Mouse (Mus musculus): ENCODE measurements around the gene Ppfia3. TPM values are rescaled to one million over a fixed set of nuclear protein-coding genes. Genes with fewer than 3 reads are reported as not detected.

Gene Ppfia3
- total and polyA plus RNA-seq, 2 experiments from 2014 or later = 31.6 to 104 TPM

DNA sequence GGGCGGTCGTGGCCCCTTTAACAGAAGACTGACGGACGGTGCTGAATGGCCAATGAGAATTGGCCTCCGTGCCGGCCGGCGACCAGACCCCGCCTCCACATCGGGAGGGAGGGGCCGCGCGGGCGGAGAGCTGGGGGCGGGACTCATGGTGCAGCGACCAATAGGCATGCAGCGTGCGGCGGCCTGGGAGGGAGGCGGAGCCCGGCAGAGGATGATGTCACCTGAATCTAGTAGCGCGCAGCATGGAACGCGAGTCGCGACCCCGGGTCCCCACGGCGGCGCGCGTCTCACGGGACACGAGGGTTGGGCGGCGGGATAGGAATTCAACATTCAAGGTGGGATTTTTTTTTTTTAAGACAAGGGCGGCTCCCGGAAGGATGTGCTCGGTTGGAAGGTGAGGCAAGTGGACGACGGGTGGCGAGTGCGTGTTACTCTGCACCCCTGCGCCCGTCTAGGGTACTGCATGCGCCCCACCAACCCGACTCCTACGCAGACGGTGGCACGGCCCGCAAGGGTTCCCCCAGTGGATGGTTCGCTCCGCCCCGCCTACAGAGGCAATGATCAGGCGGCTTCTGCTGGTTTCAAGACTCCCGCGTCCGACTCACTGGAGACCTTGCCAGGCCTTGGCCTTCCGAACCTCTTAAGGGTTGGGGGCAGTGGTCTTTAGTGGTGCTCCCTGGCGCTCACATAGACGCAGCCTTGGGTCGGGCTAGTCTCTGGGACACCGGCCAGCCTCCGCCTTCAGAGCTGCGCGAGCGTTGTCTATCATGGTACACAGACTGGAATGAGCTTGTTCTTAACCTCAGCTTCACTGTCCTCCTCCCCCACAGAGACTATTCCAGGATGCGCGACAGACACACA lies 431 bp upstream of the Ppfia3 start:
- H3K9ac ChIP-seq (replicated peaks; ENCODE audit: low read length, poor library complexity, severe bottlenecking) = peak overlapping the region; percentile 95
- ATAC-seq (ENCODE audit: low FRiP score) = peak; percentile 92
- WGBS = under 1% methylated on average over 68 of the region's 70 CpGs
- peak overlapping the region; percentile 86 for H3K4me3 ChIP-seq (ENCODE audit: low read depth, low read length)
- no peaks in the 10 kb centered on the region for H3K27me3 ChIP-seq (ENCODE audit: insufficient read depth, low read length)
- peak overlapping the region; percentile 90 for H3K27ac ChIP-seq (ENCODE audit: low read depth, low read length)
- no peaks in the 10 kb centered on the region for H3K9me3 ChIP-seq (ENCODE audit: low read length)
- no peaks in the 10 kb centered on the region; the same call in 1 of the 2 replicates for H3K36me3 ChIP-seq (ENCODE audit: insufficient read depth, low read length)
- H3K4me1 ChIP-seq (ENCODE audit: insufficient read depth, low read length) = peaks cover 31% of the 10 kb centered on the region; the same call in 1 of the 2 replicates
- peak; percentile 83 for TF ChIP-seq CTCF (IDR thresholded peaks at IDR 0.05)
- DNase-seq (ENCODE audit: low spot score) = peak; percentile 97
- H3K4me2 ChIP-seq (ENCODE audit: low read depth, low read length, poor library complexity, severe bottlenecking) = peak overlapping the region; percentile 80

DNA sequence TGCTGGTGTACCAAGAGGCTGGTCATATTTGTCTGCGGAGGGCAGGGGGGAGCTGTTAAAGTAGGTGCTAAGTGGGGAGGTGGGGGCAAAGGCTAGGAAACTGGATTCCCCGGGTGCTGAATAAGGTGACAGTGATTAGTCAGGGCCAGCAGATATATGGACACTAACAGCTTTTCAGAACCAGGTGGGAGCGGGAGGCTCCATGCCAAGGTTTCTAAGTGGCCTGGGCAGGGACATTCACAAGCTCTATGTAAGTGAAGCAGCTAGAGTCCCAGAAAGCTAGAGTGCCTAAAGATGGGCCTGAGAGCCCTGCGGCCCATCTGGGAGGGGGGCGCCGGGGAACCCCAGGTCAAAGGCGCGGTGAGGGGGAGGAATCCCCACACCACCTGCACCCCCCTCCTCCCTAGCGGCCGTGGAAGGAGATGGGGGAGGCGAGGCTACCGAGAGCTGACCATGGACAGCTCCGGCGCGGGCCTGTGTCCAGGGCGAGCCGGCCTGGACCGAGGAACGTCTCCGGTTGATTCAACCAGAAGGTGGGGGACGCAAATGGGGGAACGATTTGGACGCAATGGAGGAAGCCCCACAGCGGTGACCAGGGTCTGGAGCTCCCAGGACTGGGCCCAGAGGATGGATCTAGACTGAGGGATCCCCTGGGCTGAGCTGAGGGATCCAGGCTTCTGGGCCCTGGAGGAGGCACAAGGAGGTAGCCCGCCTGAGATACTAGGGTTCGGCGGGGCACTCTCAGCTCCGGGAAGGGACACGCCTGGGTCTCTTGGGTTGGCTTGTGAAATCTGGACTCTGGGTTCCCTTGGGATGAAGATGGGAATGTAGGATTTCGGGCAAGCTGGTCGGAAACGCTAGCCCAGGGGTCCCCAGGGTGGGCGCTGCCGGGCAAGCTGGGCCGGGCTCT lies 822 bp downstream of the Ppfia3 start:
- Histone ChIP-seq H3K27me3 (ENCODE audit: insufficient read depth, low read length) (no peaks in the 10 kb centered on the region), H3K4me3 (ENCODE audit: low read depth, low read length) (peak overlapping the region; percentile 86), H3K4me1 (ENCODE audit: insufficient read depth, low read length) (peaks cover 36% of the 10 kb centered on the region; the same call in 1 of the 2 replicates), H3K4me2 (ENCODE audit: low read depth, low read length, poor library complexity, severe bottlenecking) (peak overlapping the region; percentile 80), H3K36me3 (ENCODE audit: insufficient read depth, low read length) (no peaks in the 10 kb centered on the region), H3K27ac (ENCODE audit: low read depth, low read length) (peak overlapping the region; percentile 77), H3K9me3 (ENCODE audit: low read length) (no peaks in the 10 kb centered on the region), H3K9ac (replicated peaks; ENCODE audit: low read length, poor library complexity, severe bottlenecking) (peak overlapping the region; percentile 95)
- DNase-seq (ENCODE audit: low spot score) (peak; percentile 23), ATAC-seq (ENCODE audit: low FRiP score) (no peak)
- TF ChIP-seq CTCF (IDR thresholded peaks at IDR 0.05) = no peak
- 4% methylated on average over 34 of the region's 35 CpGs for WGBS

DNA sequence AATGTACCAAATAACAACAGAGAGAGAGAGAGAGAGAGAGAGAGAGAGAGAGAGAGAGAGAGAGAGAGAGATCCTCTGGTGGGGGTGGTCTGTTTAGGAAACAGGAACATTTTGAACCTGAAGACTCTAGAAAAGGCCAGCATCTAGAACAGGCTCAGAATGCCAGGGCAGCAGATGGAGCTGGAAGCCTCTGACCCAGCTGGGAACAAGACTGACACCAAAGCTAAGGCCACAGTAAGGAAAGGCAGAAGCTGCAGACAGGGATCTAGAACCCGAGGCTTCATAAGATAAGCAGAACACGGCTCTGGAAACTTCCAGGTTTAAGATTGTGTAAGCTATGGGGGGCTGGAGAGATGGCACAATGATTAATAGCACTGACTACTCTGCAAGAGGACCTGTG lies 2.8 kb downstream of the Ppfia3 start:
- H3K9ac ChIP-seq (replicated peaks; ENCODE audit: low read length, poor library complexity, severe bottlenecking) = no peak overlapping the region
- H3K27me3 ChIP-seq (ENCODE audit: insufficient read depth, low read length) = no peaks in the 10 kb centered on the region
- no peaks in the 10 kb centered on the region for H3K9me3 ChIP-seq (ENCODE audit: low read length)
- no peak overlapping the region for H3K27ac ChIP-seq (ENCODE audit: low read depth, low read length)
- TF ChIP-seq CTCF (IDR thresholded peaks at IDR 0.05) = no peak
- H3K36me3 ChIP-seq (ENCODE audit: insufficient read depth, low read length) = no peaks in the 10 kb centered on the region
- no peak overlapping the region for H3K4me2 ChIP-seq (ENCODE audit: low read depth, low read length, poor library complexity, severe bottlenecking)
- no peak overlapping the region for H3K4me3 ChIP-seq (ENCODE audit: low read depth, low read length)
- ATAC-seq (ENCODE audit: low FRiP score) (no peak), DNase-seq (ENCODE audit: low spot score) (no peak)
- WGBS = 97% methylated on average over 2 of the region's 2 CpGs
- H3K4me1 ChIP-seq (ENCODE audit: insufficient read depth, low read length) = peaks cover 30% of the 10 kb centered on the region; the same call in 1 of the 2 replicates

DNA sequence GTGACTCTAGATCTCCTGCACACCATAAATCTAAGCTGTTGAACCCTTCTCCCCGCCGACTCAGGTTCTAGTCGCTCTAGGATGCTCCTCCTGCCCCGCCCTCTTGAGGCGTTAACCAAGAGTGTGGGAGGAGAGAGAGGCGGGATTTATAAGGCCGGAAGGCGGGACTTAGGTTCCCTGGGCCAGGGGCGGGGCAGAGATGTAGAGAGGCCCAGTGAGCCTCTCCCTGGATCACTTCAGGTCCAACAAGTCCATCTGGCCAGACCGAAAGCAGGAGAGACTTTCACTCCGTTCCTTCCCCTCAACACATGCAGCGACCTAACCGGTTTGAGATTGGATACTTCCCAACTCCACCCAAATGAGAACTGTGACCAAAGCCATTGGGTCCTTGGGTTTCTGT lies 4.0 kb downstream of the Ppfia3 start:
- no peak overlapping the region for H3K9ac ChIP-seq (replicated peaks; ENCODE audit: low read length, poor library complexity, severe bottlenecking)
- TF ChIP-seq CTCF (IDR thresholded peaks at IDR 0.05) = no peak
- no peak overlapping the region for H3K4me2 ChIP-seq (ENCODE audit: low read depth, low read length, poor library complexity, severe bottlenecking)
- no peaks in the 10 kb centered on the region for H3K27me3 ChIP-seq (ENCODE audit: insufficient read depth, low read length)
- no peak for ATAC-seq (ENCODE audit: low FRiP score)
- 10% methylated on average over 13 of the region's 13 CpGs for WGBS
- H3K4me3 ChIP-seq (ENCODE audit: low read depth, low read length) = no peak overlapping the region
- H3K4me1 ChIP-seq (ENCODE audit: insufficient read depth, low read length) = peaks cover 22% of the 10 kb centered on the region; the same call in 1 of the 2 replicates
- H3K9me3 ChIP-seq (ENCODE audit: low read length) = no peaks in the 10 kb centered on the region
- H3K36me3 ChIP-seq (ENCODE audit: insufficient read depth, low read length) = 0 out of 2 replicates have a peak, but pooled peaks cover 7% of the 10 kb centered on the region
- peak; percentile 58 for DNase-seq (ENCODE audit: low spot score)
- H3K27ac ChIP-seq (ENCODE audit: low read depth, low read length) = no peak overlapping the region

DNA sequence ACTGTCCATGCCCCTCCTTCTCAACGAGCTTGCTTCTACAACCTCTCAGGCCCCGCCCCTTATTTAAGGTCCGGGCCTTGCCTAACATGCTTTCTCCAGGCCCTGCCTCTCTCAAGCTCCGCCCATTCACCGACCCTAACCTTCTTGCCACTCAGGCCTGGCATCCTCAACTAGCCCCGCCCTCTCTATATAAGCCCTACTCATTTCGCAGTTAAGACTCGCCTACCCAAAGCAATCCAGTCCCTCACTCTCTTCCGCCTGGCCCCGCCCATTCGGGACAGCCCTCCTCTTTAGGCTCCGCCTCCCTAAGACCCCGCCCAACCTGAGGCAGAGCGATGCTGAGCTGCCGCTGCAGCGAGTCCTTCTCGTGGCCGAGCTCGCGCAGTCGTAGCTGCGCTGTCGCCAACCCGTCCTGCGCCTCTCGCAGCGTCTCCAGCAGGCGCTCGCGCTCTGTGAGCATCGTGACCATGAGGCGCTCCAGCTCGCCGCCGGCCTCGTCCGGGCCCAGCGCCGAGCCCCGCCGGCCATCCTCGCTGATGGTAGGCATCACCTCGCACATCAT lies 5.5 kb downstream of the Ppfia3 start:
- TF ChIP-seq CTCF (IDR thresholded peaks at IDR 0.05) = no peak
- H3K36me3 ChIP-seq (ENCODE audit: insufficient read depth, low read length) = peaks cover 15% of the 10 kb centered on the region
- peak; percentile 93 for DNase-seq (ENCODE audit: low spot score)
- peak overlapping the region; percentile 41 for H3K4me3 ChIP-seq (ENCODE audit: low read depth, low read length)
- H3K27ac ChIP-seq (ENCODE audit: low read depth, low read length) = peak overlapping the region; percentile 47
- H3K9ac ChIP-seq (replicated peaks; ENCODE audit: low read length, poor library complexity, severe bottlenecking) = peak overlapping the region; percentile 65
- no peaks in the 10 kb centered on the region for H3K27me3 ChIP-seq (ENCODE audit: insufficient read depth, low read length)
- no peaks in the 10 kb centered on the region for H3K9me3 ChIP-seq (ENCODE audit: low read length)
- WGBS = under 1% methylated on average over 43 of the region's 43 CpGs
- peaks cover 21% of the 10 kb centered on the region; the same call in 1 of the 2 replicates for H3K4me1 ChIP-seq (ENCODE audit: insufficient read depth, low read length)
- peak; percentile 86 for ATAC-seq (ENCODE audit: low FRiP score)
- peak overlapping the region; percentile 78 for H3K4me2 ChIP-seq (ENCODE audit: low read depth, low read length, poor library complexity, severe bottlenecking)

Measured in midbrain, postnatal 0 days (tissue).